Comparison of ENCODE assay signal across 8 mouse cellular contexts in genomic region chr11:70815498-70816078, GRCm38 (mm10). TPM values are rescaled to one million over a fixed set of nuclear protein-coding genes. Genes with fewer than 3 reads are reported as not detected.
A peak's percentile ranks its signal among the peaks of the same experiment; 100 is the strongest.
DNase-seq lines count a peak whose midpoint lies in the region.

No protein-coding gene starts in this region.

- peak; percentile 52 to 75 for DNase-seq in heart, adult 18-20 months
- no peak for DNase-seq in heart, postnatal 25 days (ENCODE audit: low spot score)
- DNase-seq in ES-CJ7 (ENCODE audit: low read depth, low spot score): peak; percentile 83
- DNase-seq in c-Kit-positive CD71-positive TER-119-negative erythroid progenitor cells, embryonic 14.5 days (ENCODE audit: low read depth): peak; percentile 57
- DNase-seq in frontal cortex, postnatal 36 days (ENCODE audit: low spot score in 2 of 2): peak; percentile 33 to 76
- DNase-seq in layer of hippocampus, adult 18-20 months (ENCODE audit: low spot score in 2 of 2): peak; percentile 32 to 81
- peak; percentile 64 for DNase-seq in lung, postnatal 25 days (ENCODE audit: low spot score)
- DNase-seq in spleen, postnatal 4 days (ENCODE audit: low spot score in 2 of 2): peak; percentile 49 to 75

- intact Hi-C loops in heart, postnatal 25 days (cut with DNase I): loop anchor here (1.0 kb wide), 1 partner anchor 37 kb away; no protein-coding TSS in a partner anchor

RNA-seq across cellular contexts. Expression of gene Scimp, which starts 3.2 kb away (rescaled TPM):
- total RNA-seq in heart, adult 18-20 months (2021): 1 to 10 TPM in 1 of 2 experiments, under 1 TPM in 1; 0.42 to 1.1 TPM
- under 1 TPM; 0.55 to 0.64 TPM for total RNA-seq in heart, postnatal 25 days (2021)
- total RNA-seq in layer of hippocampus, adult 18-20 months (2021): not detected

RNA-seq across cellular contexts. Expression of gene Rabep1, which starts 29.0 kb away (rescaled TPM):
- 10 to 100 TPM; 37.6 to 39.0 TPM for total RNA-seq in heart, adult 18-20 months (2021)
- 10 to 100 TPM; 35.8 to 36.8 TPM for total RNA-seq in heart, postnatal 25 days (2021)
- total RNA-seq in layer of hippocampus, adult 18-20 months (2021): 100 to 1,000 TPM; 128 to 130 TPM

RNA-seq across cellular contexts. Expression of gene Zfp3, which starts 51.6 kb away (rescaled TPM):
- 1 to 10 TPM; 7.5 to 7.7 TPM for total RNA-seq in heart, adult 18-20 months (2021)
- total RNA-seq in heart, postnatal 25 days (2021): 1 to 10 TPM; 7.7 to 7.8 TPM
- 10 to 100 TPM; 22.5 to 24.6 TPM for total RNA-seq in layer of hippocampus, adult 18-20 months (2021)
